In genomic region chr9:109899774-109900173, GRCm38 (mm10) we compare ENCODE assay signal across 12 mouse cellular contexts. TPM values are rescaled to one million over a fixed set of nuclear protein-coding genes. Genes with fewer than 3 reads are reported as not detected.
A peak's percentile ranks its signal among the peaks of the same experiment; 100 is the strongest.
DNase-seq lines count a peak whose midpoint lies in the region; ATAC-seq and TF ChIP-seq lines count a peak whose summit lies in the region.
"Had no signal": no experiment of that assay in that cellular context is flagged by ENCODE, and none has a peak within 500 bp of the region (broad histone marks: within the 10 kb centered on the region; RNA-seq: fewer than 3 reads in every experiment).

No protein-coding gene starts in this region.

- WGBS in hindbrain, postnatal 0 days, result 74% methylated on average over 8 of the region's 8 CpGs
- 76% methylated on average over 8 of the region's 8 CpGs for WGBS in hindbrain, embryonic 12.5 days
- WGBS in heart, embryonic 14.5 days, result 49% methylated on average over 8 of the region's 8 CpGs
- 39% methylated on average over 8 of the region's 8 CpGs for WGBS in lung, postnatal 0 days
- 72% methylated on average over 8 of the region's 8 CpGs for WGBS in hindbrain, embryonic 10.5 days

- 0 out of 2 replicates have a peak, but pooled peaks have one; percentile 23 for TF ChIP-seq EP300 in lung, postnatal 0 days (IDR thresholded peaks at IDR 0.05)

- H3K4me1 ChIP-seq in hindbrain, postnatal 0 days (ENCODE audit: insufficient read depth, low read length), result no peaks in the 10 kb centered on the region
- no peaks in the 10 kb centered on the region for H3K4me1 ChIP-seq in hindbrain, embryonic 12.5 days
- peaks cover 4 to 27% of the 10 kb centered on the region in 2 experiments; a peak in 3 of 4 replicates for H3K4me1 ChIP-seq in ES-E14 (ENCODE audit: control insufficient read depth in 2 of 2, insufficient read depth in 2 of 2, low read length in 2 of 2, poor library complexity in 1 of 2)
- H3K4me1 ChIP-seq in heart, embryonic 14.5 days (ENCODE audit: control insufficient read depth in 2 of 2, insufficient read depth in 2 of 2, low read length in 2 of 2), result peaks cover 7% of the 10 kb centered on the region in 2 experiments
- H3K4me1 ChIP-seq in lung, postnatal 0 days (ENCODE audit: insufficient read depth, low read depth, low read length), result no peaks in the 10 kb centered on the region
- peaks cover 6% of the 10 kb centered on the region for H3K4me1 ChIP-seq in hindbrain, embryonic 10.5 days (replicated peaks)

- H3K4me2 ChIP-seq in hindbrain, postnatal 0 days (ENCODE audit: low read depth, low read length), result no peak overlapping the region
- no peak overlapping the region for H3K4me2 ChIP-seq in hindbrain, embryonic 12.5 days (replicated peaks)
- no peak overlapping the region for H3K4me2 ChIP-seq in heart, embryonic 14.5 days (ENCODE audit: low read length)
- no peak overlapping the region for H3K4me2 ChIP-seq in lung, postnatal 0 days (replicated peaks; ENCODE audit: low read depth, low read length)
- H3K4me2 ChIP-seq: embryonic facial prominence, embryonic 15.5 days had no signal

- H3K9ac ChIP-seq in hindbrain, postnatal 0 days (replicated peaks; ENCODE audit: low read length), result no peak overlapping the region
- H3K9ac ChIP-seq in hindbrain, embryonic 12.5 days, result no peak overlapping the region
- peak overlapping the region; percentile 79 for H3K9ac ChIP-seq in ES-E14 (ENCODE audit: insufficient read depth, low read depth, low read length, poor library complexity, severe bottlenecking)
- no peak overlapping the region for H3K9ac ChIP-seq in heart, embryonic 14.5 days (ENCODE audit: low read length)
- no peak overlapping the region for H3K9ac ChIP-seq in lung, postnatal 0 days (replicated peaks; ENCODE audit: low read depth)
- H3K9ac ChIP-seq: embryonic facial prominence, embryonic 15.5 days had no signal

- no peak for DNase-seq in hindbrain, postnatal 0 days (ENCODE audit: low spot score)
- DNase-seq in ES-E14 (ENCODE audit: low read depth, low spot score), result no peak
- peak; percentile 31 for DNase-seq in lung, postnatal 0 days (ENCODE audit: low spot score)
- DNase-seq in urinary bladder, postnatal 14 days (ENCODE audit: low spot score), result no peak
- DNase-seq in urinary bladder, adult 18-20 months (ENCODE audit: low spot score in 2 of 2), result no peak
- no peak for DNase-seq in hindbrain, embryonic 10.5 days (ENCODE audit: low spot score)
- DNase-seq: cerebellum, adult 8-10 months had no signal

- H3K27me3 ChIP-seq in hindbrain, postnatal 0 days (ENCODE audit: insufficient read depth, low read length), result no peaks in the 10 kb centered on the region
- H3K27me3 ChIP-seq in hindbrain, embryonic 12.5 days, result no peaks in the 10 kb centered on the region
- H3K27me3 ChIP-seq in heart, embryonic 14.5 days (ENCODE audit: control insufficient read depth, insufficient read depth, low read length), result no peaks in the 10 kb centered on the region
- no peaks in the 10 kb centered on the region for H3K27me3 ChIP-seq in lung, postnatal 0 days (replicated peaks; ENCODE audit: insufficient read depth, low read length)
- no peaks in the 10 kb centered on the region for H3K27me3 ChIP-seq in hindbrain, embryonic 10.5 days (ENCODE audit: insufficient read depth, poor library complexity, severe bottlenecking)
- H3K27me3 ChIP-seq: embryonic facial prominence, embryonic 15.5 days had no signal

- in situ Hi-C loops in ES-E14 (cut with MboI; ENCODE audit: low sequenced_read_pairs in 2 of 2, unreplicated experiment in 2 of 2), result loop anchor here (10.0 to 25.0 kb wide), 2 partner anchors 175 to 188 kb away; no protein-coding TSS in a partner anchor

- 0 out of 2 replicates have a peak overlapping the region, but pooled peaks have one; percentile 5 for H3K27ac ChIP-seq in hindbrain, postnatal 0 days
- H3K27ac ChIP-seq in hindbrain, embryonic 12.5 days, result no peak overlapping the region
- peak overlapping the region; percentile 91 for H3K27ac ChIP-seq in ES-E14 (ENCODE audit: insufficient read depth, low read depth, low read length, poor library complexity, severe bottlenecking)
- peak overlapping the region; percentile 23 to 41; a peak in 3 of 4 replicates for H3K27ac ChIP-seq in heart, embryonic 14.5 days (replicated peaks in 1 of 2; ENCODE audit: control insufficient read depth in 1 of 2, insufficient read depth in 1 of 2, low read depth in 2 of 2, low read length in 2 of 2)
- peak overlapping the region; percentile 63 for H3K27ac ChIP-seq in lung, postnatal 0 days (ENCODE audit: low read length)
- no peak overlapping the region for H3K27ac ChIP-seq in hindbrain, embryonic 10.5 days
- H3K27ac ChIP-seq: embryonic facial prominence, embryonic 15.5 days had no signal

- ATAC-seq in hindbrain, postnatal 0 days, result no peak
- ATAC-seq in hindbrain, embryonic 12.5 days (ENCODE audit: low FRiP score), result no peak
- no peak for ATAC-seq in heart, embryonic 14.5 days (ENCODE audit: insufficient number of reproducible peaks, insufficient read depth, low FRiP score, low read depth)
- peak; percentile 30 for ATAC-seq in lung, postnatal 0 days
- ATAC-seq: activated CD4-positive, CD25-positive, alpha-beta regulatory T cell, adult 4 months; midbrain, embryonic 16.5 days had no signal

- TF ChIP-seq CTCF in hindbrain, postnatal 0 days (IDR thresholded peaks at IDR 0.05; ENCODE audit: low read depth), result no peak
- TF ChIP-seq CTCF in lung, postnatal 0 days (IDR thresholded peaks at IDR 0.05), result no peak

- H3K9me3 ChIP-seq in hindbrain, postnatal 0 days (ENCODE audit: low read length), result no peaks in the 10 kb centered on the region
- no peaks in the 10 kb centered on the region for H3K9me3 ChIP-seq in hindbrain, embryonic 12.5 days (replicated peaks)
- no peaks in the 10 kb centered on the region for H3K9me3 ChIP-seq in ES-E14 (ENCODE audit: control insufficient read depth, insufficient read depth, low read depth, low read length)
- H3K9me3 ChIP-seq in heart, embryonic 14.5 days (ENCODE audit: control insufficient read depth, low read length), result no peaks in the 10 kb centered on the region
- no peaks in the 10 kb centered on the region for H3K9me3 ChIP-seq in lung, postnatal 0 days (ENCODE audit: low read length)
- H3K9me3 ChIP-seq in hindbrain, embryonic 10.5 days, result no peaks in the 10 kb centered on the region
- H3K9me3 ChIP-seq: embryonic facial prominence, embryonic 15.5 days had no signal

- no peak overlapping the region for H3K4me3 ChIP-seq in hindbrain, postnatal 0 days (ENCODE audit: low read length)
- no peak overlapping the region for H3K4me3 ChIP-seq in hindbrain, embryonic 12.5 days
- H3K4me3 ChIP-seq in ES-E14 (ENCODE audit: insufficient read depth in 1 of 2, low read depth in 1 of 2, low read length in 2 of 2, poor library complexity in 1 of 2, severe bottlenecking in 1 of 2), result peak overlapping the region; percentile 4 to 39
- H3K4me3 ChIP-seq in heart, embryonic 14.5 days (ENCODE audit: control insufficient read depth in 1 of 2, insufficient read depth in 1 of 2, low read depth in 1 of 2, low read length in 2 of 2), result no peak overlapping the region
- no peak overlapping the region for H3K4me3 ChIP-seq in lung, postnatal 0 days (ENCODE audit: low read depth, low read length)
- H3K4me3 ChIP-seq in hindbrain, embryonic 10.5 days, result no peak overlapping the region
- H3K4me3 ChIP-seq: embryonic facial prominence, embryonic 15.5 days had no signal

- no peaks in the 10 kb centered on the region for H3K36me3 ChIP-seq in hindbrain, postnatal 0 days (ENCODE audit: insufficient read depth, low read length)
- no peaks in the 10 kb centered on the region for H3K36me3 ChIP-seq in hindbrain, embryonic 12.5 days
- peaks cover 5% of the 10 kb centered on the region; the same call in 1 of the 2 replicates for H3K36me3 ChIP-seq in ES-E14 (ENCODE audit: control insufficient read depth, insufficient read depth, low read length, poor library complexity, severe bottlenecking)
- H3K36me3 ChIP-seq in heart, embryonic 14.5 days (ENCODE audit: control insufficient read depth, insufficient read depth, low read length), result 0 out of 2 replicates have a peak, but pooled peaks cover 4% of the 10 kb centered on the region
- no peaks in the 10 kb centered on the region for H3K36me3 ChIP-seq in lung, postnatal 0 days (ENCODE audit: insufficient read depth, low read length)
- peaks cover 19% of the 10 kb centered on the region for H3K36me3 ChIP-seq in hindbrain, embryonic 10.5 days
- H3K36me3 ChIP-seq: embryonic facial prominence, embryonic 15.5 days had no signal

TF ChIP-seq in ES-E14, 5 proteins besides CTCF, POLR2A, EP300 and RAD21 (continues in another document):
- no peak for TF ChIP-seq ZNF384 (IDR thresholded peaks at IDR 0.05; ENCODE audit: low read depth, low read length)
- TF ChIP-seq ZC3H11A (IDR thresholded peaks at IDR 0.05; ENCODE audit: borderline replicate concordance, low read depth, low read length), result no peak

RNA-seq across cellular contexts. Expression of gene Cdc25a, which starts 24.4 kb away (rescaled TPM):
- total RNA-seq in hindbrain, postnatal 0 days (2014; rRNA removed), result 11.0 and 12.4 TPM in 2 replicates
- polyA plus RNA-seq in hindbrain, postnatal 0 days (2015; fragmentation: Nextera tagmentation; extraction: Ambion mirVana), result 8.1 and 10.4 TPM in 2 replicates
- polyA plus RNA-seq in hindbrain, embryonic 12.5 days (2016; fragmentation: Nextera tagmentation; extraction: Ambion mirVana), result 34.0 and 35.5 TPM in 2 replicates
- total RNA-seq in ES-E14 (2012; rRNA removed), result 48.5 and 58.3 TPM in 2 replicates
- 14.9 and 16.4 TPM in 2 replicates for polyA plus RNA-seq in heart, embryonic 14.5 days (2014; fragmentation: Nextera tagmentation; extraction: Ambion mirVana)
- polyA plus RNA-seq in lung, postnatal 0 days (2015; fragmentation: Nextera tagmentation; extraction: Ambion mirVana), result 7.1 and 8.7 TPM in 2 replicates
- 36.6 and 40.6 TPM in 2 replicates for polyA plus RNA-seq in hindbrain, embryonic 10.5 days (2016; fragmentation: Nextera tagmentation; extraction: Ambion mirVana)

RNA-seq across cellular contexts. Expression of gene Map4, which starts 31.5 kb away (rescaled TPM):
- total RNA-seq in hindbrain, postnatal 0 days (2014; rRNA removed), result 247 and 254 TPM in 2 replicates
- 196 and 207 TPM in 2 replicates for polyA plus RNA-seq in hindbrain, postnatal 0 days (2015; fragmentation: Nextera tagmentation; extraction: Ambion mirVana)
- 137 and 164 TPM in 2 replicates for polyA plus RNA-seq in hindbrain, embryonic 12.5 days (2016; fragmentation: Nextera tagmentation; extraction: Ambion mirVana)
- total RNA-seq in ES-E14 (2012; rRNA removed), result 56.7 and 61.4 TPM in 2 replicates
- polyA plus RNA-seq in heart, embryonic 14.5 days (2014; fragmentation: Nextera tagmentation; extraction: Ambion mirVana), result 79.9 and 84.2 TPM in 2 replicates
- 35.6 and 36.9 TPM in 2 replicates for polyA plus RNA-seq in lung, postnatal 0 days (2015; fragmentation: Nextera tagmentation; extraction: Ambion mirVana)
- 71.6 and 96.3 TPM in 2 replicates for polyA plus RNA-seq in hindbrain, embryonic 10.5 days (2016; fragmentation: Nextera tagmentation; extraction: Ambion mirVana)

RNA-seq across cellular contexts. Expression of gene Camp, which starts 50.4 kb away (rescaled TPM):
- 0.21 TPM in 1 of 2 replicates, not detected in the other for total RNA-seq in hindbrain, postnatal 0 days (2014; rRNA removed)
- 0.91 and 1.3 TPM in 2 replicates for polyA plus RNA-seq in hindbrain, postnatal 0 days (2015; fragmentation: Nextera tagmentation; extraction: Ambion mirVana)
- polyA plus RNA-seq in hindbrain, embryonic 12.5 days (2016; fragmentation: Nextera tagmentation; extraction: Ambion mirVana), result 1.9 and 2.0 TPM in 2 replicates
- total RNA-seq in ES-E14 (2012; rRNA removed), result not detected in 2 replicates
- polyA plus RNA-seq in heart, embryonic 14.5 days (2014; fragmentation: Nextera tagmentation; extraction: Ambion mirVana), result 2.4 TPM in 1 of 2 replicates, not detected in the other
- 10.3 and 13.1 TPM in 2 replicates for polyA plus RNA-seq in lung, postnatal 0 days (2015; fragmentation: Nextera tagmentation; extraction: Ambion mirVana)
- not detected in 2 replicates for polyA plus RNA-seq in hindbrain, embryonic 10.5 days (2016; fragmentation: Nextera tagmentation; extraction: Ambion mirVana)
- polyA plus RNA-seq: activated CD4-positive, CD25-positive, alpha-beta regulatory T cell, adult 4 months had no signal

Comparison
In these comparisons a context has a peak if more than half of its experiments do, and no peak if none do; other contexts are left out.
1. H3K27ac ChIP-seq: peak in hindbrain, postnatal 0 days (single experiment), ES-E14 (single experiment), heart, embryonic 14.5 days (2 of 2) and lung, postnatal 0 days (single experiment); none in hindbrain, embryonic 12.5 days (single experiment) and hindbrain, embryonic 10.5 days (single experiment).
2. H3K4me3 ChIP-seq: peak in ES-E14 (2 of 2); none in hindbrain, postnatal 0 days (single experiment), hindbrain, embryonic 12.5 days (single experiment), heart, embryonic 14.5 days (0 of 2), lung, postnatal 0 days (single experiment) and hindbrain, embryonic 10.5 days (single experiment).